Mouse (Mus musculus) Patski (cell line): ENCODE data around the gene Tex48. TPM values are rescaled to one million over a fixed set of nuclear protein-coding genes. Genes with fewer than 3 reads are reported as not detected.

Experiments used
- ATAC-seq: fragments of 100-300 bp; one replicate; pipeline ENCODE4 v1.8.0; 2021
- CTCF ChIA-PET: fragments of 350-600 bp; sonication (Branson Sonifier 250); formaldehyde crosslinking; loops from one replicate; lab custom pipeline; 2022; ENCODE audit warnings: inconsistent platforms; lab: Charles Lee
- POLR2A ChIA-PET: fragments of 350-600 bp; sonication (Branson Sonifier 250); formaldehyde crosslinking; loops from one replicate; lab custom pipeline; 2022; ENCODE audit warnings: antibody characterized with exemption, inconsistent platforms; lab: Charles Lee
- DNase-seq: peaks from one replicate; pipeline ENCODE4 v3.0.0-alpha.2; 2011; ENCODE audit warnings: low read depth, low spot score
- H3K27me3 ChIP-seq: fragments of 371-371 bp; one replicate; pipeline ENCODE4 v1.5.1; 2021
- CTCF ChIP-seq: fragments of 100-300 bp; IDR thresholded peaks from one replicate; pipeline ENCODE4 v1.5.1; 2021
- in situ Hi-C: fragments of 300-500 bp; cut with MboI; formaldehyde crosslinking; loops from 3 replicates; pipeline ENCODE4 v1.11.1; 2018; ENCODE audit warnings: low pct_unique_long_range_greater_than_20kb, mixed read lengths
- polyA plus RNA-seq: library from polyadenylated mRNA; unstranded; gene quantifications from one replicate; pipeline ENCODE4 v1.2.3, GENCODE M21; 2021

Gene Tex48
- polyA plus RNA-seq, 1 experiment from 2014 or later, result not detected

DNA sequence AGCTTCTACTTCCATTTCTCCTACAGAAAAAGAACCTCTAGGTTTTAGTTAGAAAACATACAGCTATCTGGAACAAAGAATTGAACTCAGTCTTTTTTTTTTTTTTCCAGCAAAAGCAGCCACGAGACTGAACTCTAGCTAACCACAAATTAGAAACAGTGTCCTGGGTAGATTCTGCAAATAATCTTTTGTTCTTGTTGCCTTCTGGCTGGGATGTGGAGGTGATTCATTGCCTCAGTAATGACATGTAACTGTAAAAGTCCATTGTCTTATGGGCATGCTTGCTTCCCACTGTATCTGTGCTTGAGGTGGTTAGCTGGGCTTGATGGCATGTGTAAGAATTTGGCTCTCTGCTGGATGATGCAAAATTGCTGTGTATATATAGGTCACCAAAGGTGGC, 16.4 kb upstream of the Tex48 start:
- ATAC-seq (no peak), DNase-seq (peak; percentile 54)
- H3K27me3 ChIP-seq, result no peaks in the 10 kb centered on the region
- ChIA-PET POLR2A (no interaction called here), CTCF (no interaction called here)
- in situ Hi-C loops, result loop anchor here (5.0 kb wide), 1 partner anchor 34 kb away; no protein-coding TSS in a partner anchor
- no peak for TF ChIP-seq CTCF

DNA sequence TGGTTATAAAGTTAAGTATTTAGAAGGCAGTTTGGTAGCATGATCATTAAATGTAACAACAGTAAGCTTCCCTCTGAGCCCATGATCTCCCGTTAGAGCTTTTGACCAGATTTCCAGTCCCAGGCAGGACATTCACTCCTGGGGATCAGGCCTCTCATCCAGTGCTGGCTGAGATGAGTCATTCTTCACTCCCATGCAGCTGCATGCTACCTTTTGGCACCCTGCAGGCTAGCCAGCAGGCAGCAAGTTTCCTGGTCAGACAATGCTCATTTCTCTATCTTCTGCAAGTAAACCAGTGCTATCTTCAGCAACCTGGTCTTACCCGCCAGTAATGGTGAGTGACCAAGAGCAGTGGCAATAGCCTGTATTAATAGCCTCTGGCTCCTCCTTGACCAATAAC, 11.0 kb upstream of the Tex48 start:
- CTCF ChIA-PET, result interaction anchor here (1.4 kb wide), 1 partner anchor 12 kb away, joined by 3 read pairs; no protein-coding TSS in a partner anchor
- in situ Hi-C loops, result no loop called here

DNA sequence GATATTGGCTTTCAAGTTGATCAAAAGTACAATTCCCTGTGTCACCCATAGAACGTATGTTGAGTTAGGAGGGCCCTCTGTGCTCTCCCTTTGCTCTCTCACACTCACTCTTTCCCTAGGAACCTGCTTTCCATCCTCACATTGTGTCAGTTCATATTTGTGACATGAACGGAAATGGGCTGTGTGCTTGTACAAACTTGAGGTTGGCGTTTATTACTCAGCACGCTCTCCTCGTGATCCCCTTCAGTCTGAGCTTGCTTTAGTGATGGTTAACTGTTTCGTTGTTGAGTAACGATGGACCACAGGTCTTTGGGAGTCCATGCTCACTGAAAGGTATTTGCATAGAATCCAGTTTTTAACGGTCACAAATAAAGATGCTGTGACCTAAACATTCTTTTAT, 4.9 kb upstream of the Tex48 start:
- ATAC-seq (no peak), DNase-seq (no peak)
- in situ Hi-C loops, result loop anchor here (5.0 to 10.0 kb wide), 2 partner anchors 320 to 868 kb away; no protein-coding TSS in a partner anchor
- no peaks in the 10 kb centered on the region for H3K27me3 ChIP-seq
- TF ChIP-seq CTCF, result no peak
- ChIA-PET POLR2A (no interaction called here), CTCF (no interaction called here)

More for the DNA sequence above, 11.0 kb upstream of the Tex48 start:
- H3K27me3 ChIP-seq, result no peaks in the 10 kb centered on the region
- DNase-seq (no peak), ATAC-seq (no peak)
- TF ChIP-seq CTCF, result no peak
- POLR2A ChIA-PET, result no interaction called here

DNA sequence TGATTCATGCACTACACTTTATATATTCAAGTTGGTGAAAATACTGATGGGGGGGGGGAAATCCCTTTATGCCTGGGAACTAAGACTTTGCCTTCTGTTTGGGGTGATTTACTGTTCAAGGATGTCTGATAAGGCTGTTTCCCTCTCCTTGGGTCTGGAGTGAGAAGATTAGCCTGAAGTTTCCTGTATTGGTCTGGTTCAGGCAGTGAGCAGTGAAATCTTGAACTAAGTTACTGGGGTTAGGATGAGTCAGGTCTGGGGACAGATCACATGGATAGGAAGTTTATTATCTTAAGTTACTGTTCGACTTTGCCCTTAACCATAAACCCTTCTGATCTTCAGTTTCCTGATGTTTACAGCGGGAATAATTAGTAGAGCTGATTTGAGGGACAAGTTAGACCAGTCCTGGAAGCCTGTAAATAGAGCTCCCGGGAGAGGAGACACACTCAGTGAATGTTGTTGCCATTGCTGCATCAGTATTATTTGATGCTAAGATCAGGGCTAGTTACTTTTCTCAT, 3.4 kb upstream of the Tex48 start:
- DNase-seq (no peak), ATAC-seq (no peak)
- ChIA-PET CTCF (interaction anchor here (0.8 kb wide), 1 partner anchor 221 kb away, joined by 3 read pairs; no protein-coding TSS in a partner anchor), POLR2A (no interaction called here)
- H3K27me3 ChIP-seq, result no peaks in the 10 kb centered on the region
- no peak for TF ChIP-seq CTCF
- in situ Hi-C loops, result loop anchor here (5.0 to 10.0 kb wide), 2 partner anchors 322 to 869 kb away; no protein-coding TSS in a partner anchor

DNA sequence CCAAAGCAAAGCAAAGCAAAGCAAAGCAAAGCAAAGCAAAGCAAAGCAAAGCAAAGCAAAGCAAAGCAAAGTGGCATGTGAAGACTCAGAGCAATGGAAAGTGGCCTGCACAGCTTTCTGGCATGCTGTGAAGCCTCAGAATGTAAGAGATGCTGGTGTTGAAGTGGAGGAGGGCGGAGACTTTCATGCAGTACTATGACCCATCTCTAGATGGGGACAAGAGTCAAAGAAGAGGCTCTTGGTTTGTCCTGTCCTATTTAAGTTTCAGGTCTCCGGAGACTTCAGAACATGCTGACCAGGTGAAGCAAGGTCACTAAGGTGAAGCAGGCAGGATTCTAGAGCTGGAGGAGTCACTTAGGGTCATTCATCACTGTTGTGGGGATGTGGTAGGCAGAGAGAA, 367 bp downstream of the Tex48 start:
- ChIA-PET CTCF (interaction anchor here (0.7 to 1.9 kb wide), 6 partner anchors 9 to 219 kb away, joined by 3 to 6 read pairs (median 4); no protein-coding TSS in a partner anchor), POLR2A (no interaction called here)
- ATAC-seq (no peak), DNase-seq (no peak)
- peak; percentile 41 for TF ChIP-seq CTCF
- in situ Hi-C loops, result loop anchor here (5.0 to 10.0 kb wide), 2 partner anchors 220 to 873 kb away; no protein-coding TSS in a partner anchor
- H3K27me3 ChIP-seq, result no peaks in the 10 kb centered on the region

DNA sequence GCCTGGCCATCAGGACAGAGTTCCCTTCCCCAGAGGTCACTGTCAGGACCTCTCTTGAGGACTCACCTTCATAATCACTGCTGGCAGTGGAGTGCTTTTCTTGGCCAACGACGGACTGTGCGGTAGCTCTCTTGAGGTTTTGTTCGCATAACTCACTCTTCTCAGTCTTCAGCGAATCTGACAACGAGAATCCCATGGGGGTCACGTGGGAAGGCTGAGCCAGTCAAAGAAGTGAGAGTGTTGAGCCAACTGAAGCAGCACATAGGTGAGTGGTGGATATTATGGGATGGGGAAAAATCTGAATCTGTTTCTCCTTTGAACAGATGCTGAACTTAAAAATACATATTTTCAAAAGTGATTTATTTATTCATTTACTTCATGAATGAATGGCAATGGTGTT, 13.8 kb downstream of the Tex48 start:
- no peak for TF ChIP-seq CTCF
- in situ Hi-C loops, result no loop called here
- ChIA-PET POLR2A (no interaction called here), CTCF (no interaction called here)
- no peak for DNase-seq
- ATAC-seq, result no peak
- H3K27me3 ChIP-seq, result no peaks in the 10 kb centered on the region

DNA sequence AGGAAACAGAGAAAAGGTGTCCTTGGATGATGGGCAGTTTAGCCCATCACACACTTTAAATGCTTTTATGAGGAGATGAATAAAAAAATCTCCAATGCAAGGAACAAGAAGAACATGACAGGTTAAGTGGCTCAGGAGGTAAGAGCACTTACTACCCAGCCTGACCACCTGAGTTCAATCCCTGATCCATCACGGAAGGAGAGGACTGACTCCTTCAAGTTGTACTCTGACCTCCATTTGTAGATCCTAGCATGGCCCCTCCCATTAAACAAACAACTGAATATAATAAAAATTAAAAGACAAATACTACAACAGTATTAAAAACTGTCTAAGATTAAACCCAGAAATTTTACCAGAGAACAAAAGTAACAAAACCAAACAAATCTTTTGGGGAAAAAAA, 16.3 kb downstream of the Tex48 start:
- CTCF ChIA-PET, result no interaction called here
- DNase-seq (no peak), ATAC-seq (no peak)
- POLR2A ChIA-PET, result no interaction called here
- TF ChIP-seq CTCF, result no peak
- H3K27me3 ChIP-seq, result no peaks in the 10 kb centered on the region
- in situ Hi-C loops, result no loop called here

DNA sequence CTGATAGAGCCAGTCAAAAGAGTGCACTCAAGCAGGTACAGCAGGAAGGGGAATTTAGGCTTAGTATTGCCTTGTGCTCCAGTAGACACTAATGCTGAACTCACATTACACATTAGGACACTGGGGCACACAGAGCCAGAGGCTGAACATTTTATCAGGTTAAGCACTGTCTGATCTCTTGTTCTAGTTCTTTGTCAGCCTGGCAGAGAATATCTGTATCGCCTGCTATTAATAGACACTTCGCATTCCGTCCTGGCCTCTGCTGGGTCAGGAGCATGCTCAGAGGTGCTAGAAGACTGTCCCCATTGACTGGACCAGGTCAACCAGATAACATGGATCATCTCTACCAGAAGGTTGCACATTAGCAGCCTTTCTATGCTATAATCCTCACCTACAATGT, 16.7 kb downstream of the Tex48 start:
- in situ Hi-C loops, result no loop called here
- no peaks in the 10 kb centered on the region for H3K27me3 ChIP-seq
- TF ChIP-seq CTCF, result no peak
- CTCF ChIA-PET, result no interaction called here
- no peak for DNase-seq
- ATAC-seq, result no peak
- POLR2A ChIA-PET, result no interaction called here

DNA sequence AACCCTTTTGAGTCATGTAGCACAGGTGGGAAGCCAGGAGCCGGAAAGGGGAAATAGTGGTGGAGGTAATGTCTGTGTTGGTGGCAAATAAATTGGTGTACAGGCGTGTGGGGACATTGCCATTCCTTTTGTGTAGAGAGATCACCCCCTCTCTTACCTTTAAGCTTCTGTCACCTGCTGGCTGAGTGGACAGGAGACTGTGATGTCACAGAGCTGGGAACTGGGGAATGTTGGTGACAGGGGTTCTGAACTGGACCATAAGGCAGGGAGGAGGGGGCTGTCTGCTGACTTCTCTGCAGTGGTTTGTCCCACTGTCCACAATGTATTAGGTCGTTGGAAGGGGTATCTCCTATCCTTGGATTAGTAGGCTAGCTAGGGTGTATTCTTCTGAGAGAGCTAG, 17.3 kb downstream of the Tex48 start, which contains the start of gene Gm11213:
Gene Gm11213, minus strand, starts transcription at position 317 of the 400 bp plus-strand sequence.
- DNase-seq (no peak), ATAC-seq (no peak)
- no peaks in the 10 kb centered on the region for H3K27me3 ChIP-seq
- in situ Hi-C loops, result loop anchor here (5.0 kb wide), 1 partner anchor 93 kb away; no protein-coding TSS in a partner anchor
- CTCF ChIA-PET, result no interaction called here
- POLR2A ChIA-PET, result no interaction called here
- no peak for TF ChIP-seq CTCF

DNA sequence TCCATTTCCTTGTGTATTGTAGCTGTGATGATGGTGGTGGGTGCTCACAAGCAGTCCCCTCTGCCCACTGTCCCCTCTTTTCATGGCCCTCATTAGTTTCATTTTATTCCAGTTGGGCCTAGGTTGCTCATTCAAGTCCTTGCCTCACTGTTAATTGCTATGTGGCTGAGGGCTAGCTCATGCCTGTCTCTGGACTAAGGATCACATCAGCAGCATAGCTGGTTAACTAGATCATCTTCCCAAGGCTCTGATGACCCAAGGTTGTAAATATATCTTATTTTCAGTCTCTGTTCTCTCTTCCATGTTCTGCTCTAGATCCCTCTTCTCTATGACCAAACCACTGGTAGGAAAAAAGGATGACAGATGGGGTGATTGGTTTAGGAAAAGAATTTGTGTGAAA, 21.0 kb downstream of the Tex48 start:
- DNase-seq (peak; percentile 64), ATAC-seq (peak; percentile 73)
- no peaks in the 10 kb centered on the region for H3K27me3 ChIP-seq
- in situ Hi-C loops, result loop anchor here (5.0 kb wide), 1 partner anchor 89 kb away; no protein-coding TSS in a partner anchor
- TF ChIP-seq CTCF, result no peak
- ChIA-PET CTCF (no interaction called here), POLR2A (no interaction called here)

DNA sequence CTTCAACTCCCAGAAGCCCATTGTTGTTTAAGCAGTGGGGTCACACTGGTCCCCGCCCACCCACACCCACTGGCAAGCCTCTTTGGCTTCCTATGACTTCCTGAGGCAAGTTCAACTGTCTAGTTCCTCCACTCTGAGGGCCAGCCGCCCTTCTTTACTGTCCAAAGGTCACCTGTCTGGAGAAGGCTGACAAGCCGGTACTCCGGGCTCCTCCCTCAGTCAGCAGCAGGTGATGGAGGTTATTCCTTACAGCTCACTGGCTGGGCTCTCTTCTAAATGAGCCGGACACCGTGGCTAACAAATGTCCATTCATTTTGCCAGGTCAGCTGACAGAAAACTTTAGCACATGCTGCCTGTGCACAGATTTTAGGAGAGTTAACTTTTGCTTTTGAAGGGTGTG, 21.4 kb downstream of the Tex48 start:
- TF ChIP-seq CTCF, result no peak
- ChIA-PET CTCF (no interaction called here), POLR2A (no interaction called here)
- ATAC-seq (no peak), DNase-seq (no peak)
- no peaks in the 10 kb centered on the region for H3K27me3 ChIP-seq
- in situ Hi-C loops, result loop anchor here (5.0 kb wide), 1 partner anchor 88 kb away; no protein-coding TSS in a partner anchor
